Comparison of ENCODE assay signal across 18 mouse cellular contexts in genomic region chr1:155372821-155373220, GRCm38 (mm10). TPM values are rescaled to one million over a fixed set of nuclear protein-coding genes. Genes with fewer than 3 reads are reported as not detected.
DNase-seq lines count a peak whose midpoint lies in the region; ATAC-seq and TF ChIP-seq lines count a peak whose summit lies in the region.
"Had no signal": no experiment of that assay in that cellular context is flagged by ENCODE, and none has a peak within 500 bp of the region (broad histone marks: within the 10 kb centered on the region; RNA-seq: fewer than 3 reads in every experiment).

No protein-coding gene starts in this region.

- no peak overlapping the region for H3K9ac ChIP-seq in embryonic facial prominence, embryonic 11.5 days (replicated peaks; ENCODE audit: low read length)
- H3K9ac ChIP-seq: embryonic facial prominence, embryonic 15.5 days; heart, embryonic 12.5 days; hindbrain, embryonic 14.5 days; intestine, embryonic 15.5 days had no signal

- TF ChIP-seq POLR2A in lung, adult 2 months (IDR thresholded peaks at IDR 0.05; ENCODE audit: borderline replicate concordance, extremely low read depth, low read depth, low read length) = no peak

- no peaks in the 10 kb centered on the region for H3K4me1 ChIP-seq in embryonic facial prominence, embryonic 11.5 days (ENCODE audit: control insufficient read depth, insufficient read depth, low read length)
- H3K4me1 ChIP-seq in embryonic facial prominence, embryonic 10.5 days = peaks cover 10% of the 10 kb centered on the region; the same call in 1 of the 2 replicates
- H3K4me1 ChIP-seq in lung, adult 2 months (ENCODE audit: control insufficient read depth, insufficient read depth, low read length) = no peaks in the 10 kb centered on the region
- H3K4me1 ChIP-seq: embryonic facial prominence, embryonic 15.5 days; intestine, embryonic 15.5 days had no signal

- no peak for TF ChIP-seq CTCF in layer of hippocampus, adult 2 months (conservative IDR thresholded peaks at IDR 0.05)
- no peak for TF ChIP-seq CTCF in lung, adult 2 months (IDR thresholded peaks at IDR 0.05; ENCODE audit: insufficient read depth, low read length)

- no peak overlapping the region for H3K4me3 ChIP-seq in embryonic facial prominence, embryonic 11.5 days (ENCODE audit: low read depth, low read length)
- no peak overlapping the region for H3K4me3 ChIP-seq in embryonic facial prominence, embryonic 10.5 days
- no peak overlapping the region for H3K4me3 ChIP-seq in layer of hippocampus, adult 2 months
- no peak overlapping the region for H3K4me3 ChIP-seq in lung, adult 2 months (replicated peaks; ENCODE audit: extremely low read depth, low read depth, low read length)
- H3K4me3 ChIP-seq: embryonic facial prominence, embryonic 15.5 days; erythroblast, embryonic 14.5 days; forebrain, embryonic 10.5 days; heart, embryonic 12.5 days; hindbrain, embryonic 10.5 days; intestine, embryonic 15.5 days had no signal

- H3K27ac ChIP-seq in embryonic facial prominence, embryonic 11.5 days (replicated peaks; ENCODE audit: low read depth, low read length) = no peak overlapping the region
- H3K27ac ChIP-seq in embryonic facial prominence, embryonic 10.5 days (replicated peaks) = no peak overlapping the region
- peak overlapping the region; percentile 46; the same call in 1 of the 2 replicates for H3K27ac ChIP-seq in layer of hippocampus, adult 2 months
- H3K27ac ChIP-seq: embryonic facial prominence, embryonic 15.5 days; forebrain, embryonic 10.5 days; hindbrain, embryonic 10.5 days; hindbrain, embryonic 14.5 days; intestine, embryonic 15.5 days had no signal

- no peaks in the 10 kb centered on the region for H3K9me3 ChIP-seq in embryonic facial prominence, embryonic 11.5 days (replicated peaks; ENCODE audit: control insufficient read depth, low read length)
- H3K9me3 ChIP-seq in embryonic facial prominence, embryonic 10.5 days = no peaks in the 10 kb centered on the region
- H3K9me3 ChIP-seq: embryonic facial prominence, embryonic 15.5 days; forebrain, embryonic 10.5 days; heart, embryonic 12.5 days; hindbrain, embryonic 10.5 days; intestine, embryonic 15.5 days had no signal

- no peaks in the 10 kb centered on the region for H3K27me3 ChIP-seq in embryonic facial prominence, embryonic 11.5 days (ENCODE audit: control insufficient read depth, insufficient read depth, low read length)
- no peaks in the 10 kb centered on the region for H3K27me3 ChIP-seq in embryonic facial prominence, embryonic 10.5 days (replicated peaks; ENCODE audit: low read depth, poor library complexity, severe bottlenecking)
- H3K27me3 ChIP-seq: embryonic facial prominence, embryonic 15.5 days; heart, embryonic 12.5 days; intestine, embryonic 15.5 days had no signal

- WGBS in embryonic facial prominence, embryonic 11.5 days = 33% methylated on average over 1 of the region's 1 CpGs
- WGBS in embryonic facial prominence, embryonic 10.5 days = 43% methylated on average over 1 of the region's 1 CpGs
- 62% methylated on average over 1 of the region's 1 CpGs for WGBS in lung, adult 2 months

- no peaks in the 10 kb centered on the region for H3K36me3 ChIP-seq in embryonic facial prominence, embryonic 11.5 days (replicated peaks; ENCODE audit: control insufficient read depth, insufficient read depth, low read depth, low read length)
- no peaks in the 10 kb centered on the region for H3K36me3 ChIP-seq in embryonic facial prominence, embryonic 10.5 days (replicated peaks)
- H3K36me3 ChIP-seq: embryonic facial prominence, embryonic 15.5 days; forebrain, embryonic 10.5 days; heart, embryonic 12.5 days; hindbrain, embryonic 10.5 days; intestine, embryonic 15.5 days had no signal

- peak; percentile 12 for DNase-seq in embryonic facial prominence, embryonic 11.5 days (ENCODE audit: low spot score)
- no peak for DNase-seq in embryonic facial prominence, embryonic 10.5 days (ENCODE audit: low spot score)
- no peak for DNase-seq in layer of hippocampus, adult 2 months (ENCODE audit: low spot score in 2 of 2)
- no peak for DNase-seq in layer of hippocampus, postnatal 36 days
- peak; percentile 45 for DNase-seq in brain, adult 2 months (ENCODE audit: low read depth, low spot score)
- peak; percentile 24 for DNase-seq in retina, postnatal 1 day
- DNase-seq in lung, adult 2 months = no peak
- DNase-seq: adrenal gland, postnatal 10 days; cerebellum, postnatal 25 days; gastrocnemius, postnatal 25 days had no signal

- no peak overlapping the region for H3K4me2 ChIP-seq in embryonic facial prominence, embryonic 11.5 days (ENCODE audit: low read depth, low read length)
- H3K4me2 ChIP-seq: embryonic facial prominence, embryonic 15.5 days; heart, embryonic 12.5 days; hindbrain, embryonic 14.5 days; intestine, embryonic 15.5 days had no signal

- ATAC-seq in embryonic facial prominence, embryonic 11.5 days (replicated peaks; ENCODE audit: insufficient number of reproducible peaks, low FRiP score, low TSS enrichment, low read depth) = no peak
- ATAC-seq: forebrain, embryonic 14.5 days; intestine, embryonic 15.5 days had no signal

RNA-seq across cellular contexts. Expression of gene Xpr1, which starts 44.4 kb away (rescaled TPM):
- 5.3 and 6.4 TPM in 2 replicates for polyA plus RNA-seq in embryonic facial prominence, embryonic 11.5 days (2014; fragmentation: Nextera tagmentation; extraction: Ambion mirVana)
- 8.2 and 8.4 TPM in 2 replicates for polyA plus RNA-seq in embryonic facial prominence, embryonic 10.5 days (2016; fragmentation: Nextera tagmentation; extraction: Ambion mirVana)
- total RNA-seq in layer of hippocampus, adult 2 months (2021) = 10 to 100 TPM; 91.0 to 94.0 TPM
- 10 to 100 TPM; 90.9 to 95.0 TPM for total RNA-seq in layer of hippocampus, postnatal 36 days (2021)
- polyA plus RNA-seq in lung, adult 2 months (2012; rRNA removed) = 7.8 and 11.4 TPM in 2 replicates

Comparison
In these comparisons a context has a peak if more than half of its experiments do, and no peak if none do; other contexts are left out.
1. DNase-seq: peak in embryonic facial prominence, embryonic 11.5 days (single experiment), brain, adult 2 months (single experiment) and retina, postnatal 1 day (single experiment); none in embryonic facial prominence, embryonic 10.5 days (single experiment), layer of hippocampus, adult 2 months (0 of 2), layer of hippocampus, postnatal 36 days (0 of 2) and lung, adult 2 months (single experiment).